Mouse (Mus musculus): ENCODE measurements around the gene Klhl8. TPM values are rescaled to one million over a fixed set of nuclear protein-coding genes. Genes with fewer than 3 reads are reported as not detected.

Gene Klhl8
- total RNA-seq, 2 experiments from 2014 or later, result 13.6 to 20.2 TPM

DNA sequence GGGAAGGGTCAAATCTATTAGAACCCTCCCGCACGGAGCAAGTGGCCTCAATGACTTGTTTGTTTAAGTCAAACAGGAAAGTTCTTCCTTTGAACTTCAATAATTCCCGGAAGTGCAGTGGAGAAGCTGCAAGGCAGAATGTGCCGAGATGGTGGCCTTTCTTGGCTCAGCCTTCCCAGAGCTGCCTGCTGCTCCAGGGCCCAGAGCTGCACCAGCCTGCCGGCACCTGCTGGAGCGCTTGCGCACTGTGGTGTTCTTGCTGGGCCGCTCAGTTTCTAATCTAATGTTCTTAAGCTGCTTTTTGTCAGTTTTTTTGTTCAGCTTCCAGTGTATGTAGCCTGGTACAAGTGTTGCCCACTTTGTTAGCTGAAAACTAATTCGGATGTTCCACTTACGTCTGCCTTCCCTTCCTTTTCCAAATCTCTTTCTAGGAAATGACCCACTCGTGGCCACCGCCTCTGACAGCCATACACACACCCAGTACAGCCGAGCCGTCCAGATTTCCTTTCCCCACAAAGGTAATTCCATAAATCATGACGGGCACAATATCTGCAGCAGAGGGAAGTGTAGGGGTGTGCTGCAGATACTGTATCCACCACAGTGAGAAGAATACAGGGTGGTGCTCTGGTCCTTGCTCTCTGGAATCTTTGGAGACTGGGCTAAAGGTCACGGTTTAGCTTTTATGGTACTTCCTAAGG lies 96.4 kb downstream of the Klhl8 start:
- no peak for DNase-seq (ENCODE audit: low spot score in 2 of 2)

GRCm38 (mm10) chr5:103813997-103814542 lies 97.0 kb downstream of the Klhl8 start:
- no peak for DNase-seq (ENCODE audit: low spot score in 2 of 2)

DNA sequence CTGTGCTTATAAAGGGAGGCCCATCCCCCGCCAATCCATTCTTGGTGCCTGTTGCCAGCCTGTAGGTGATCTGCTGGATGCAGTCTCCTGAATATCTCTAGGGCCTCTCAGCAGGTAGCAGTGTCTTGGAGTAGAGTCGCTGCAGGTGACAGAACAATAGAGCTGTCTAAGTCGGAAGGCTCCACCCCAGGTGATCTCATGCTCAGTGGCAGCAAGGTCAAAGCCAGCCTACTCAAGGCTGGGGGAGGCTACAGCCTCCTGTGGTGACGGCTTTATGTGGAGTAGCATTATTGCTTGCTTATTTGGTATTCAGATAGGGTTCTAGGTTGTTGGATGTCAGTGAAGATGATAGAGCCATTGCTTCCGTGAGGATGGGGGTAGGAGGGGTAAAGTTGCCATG lies 97.8 kb downstream of the Klhl8 start:
- no peak for DNase-seq (ENCODE audit: low spot score in 2 of 2)

Other genes with a start within 250 kb of the Klhl8 start
- gene Aff1, start 218.9 kb downstream of the Klhl8 start, total RNA-seq (2021), result 10 to 100 TPM; 40.3 to 43.8 TPM
- gene Hsd17b13, start 66.2 kb upstream of the Klhl8 start, total RNA-seq (2021), result not detected
- 10 to 100 TPM; 61.8 to 73.0 TPM for gene Hsd17b11, start 110.7 kb upstream of the Klhl8 start, total RNA-seq (2021)
- 10 to 100 TPM; 56.9 to 61.9 TPM for gene Nudt9, start 135.0 kb upstream of the Klhl8 start, total RNA-seq (2021)
- gene Gm17660, start 166.3 kb upstream of the Klhl8 start, total RNA-seq (2021), result not detected
- 10 to 100 TPM; 35.4 to 50.2 TPM for gene Sparcl1, start 202.5 kb upstream of the Klhl8 start, total RNA-seq (2021)

Measured in adrenal gland, adult 18-20 months (tissue).